Mouse (Mus musculus): ENCODE data around the gene Gm13090.
A peak's percentile ranks its signal among the peaks of the same experiment; 100 is the strongest.

The Gm13090 gene

DNA sequence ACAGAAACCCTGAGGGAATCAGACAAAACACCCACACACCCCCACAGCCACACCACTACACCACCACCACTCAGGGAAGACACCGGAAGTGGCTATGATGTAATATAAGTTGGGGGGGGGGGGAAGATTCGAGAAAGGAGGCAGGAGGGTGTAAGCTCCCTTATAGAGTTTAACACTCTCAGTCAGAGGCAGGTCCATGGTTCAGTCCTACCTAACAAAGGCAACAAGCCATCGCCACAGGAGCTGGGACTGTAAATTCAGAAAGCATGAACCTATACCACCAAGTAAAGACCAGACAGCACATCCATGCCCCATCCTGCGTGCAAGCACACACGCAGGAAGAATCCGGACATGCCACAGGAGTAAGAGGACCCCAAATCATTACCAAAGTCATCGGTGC is at the start of gene Gm13090:
Gm13090 (plus strand) TSS at position 301 of the 400 bp plus-strand sequence.
- no peak for DNase-seq (ENCODE audit: low spot score in 2 of 2)

DNA sequence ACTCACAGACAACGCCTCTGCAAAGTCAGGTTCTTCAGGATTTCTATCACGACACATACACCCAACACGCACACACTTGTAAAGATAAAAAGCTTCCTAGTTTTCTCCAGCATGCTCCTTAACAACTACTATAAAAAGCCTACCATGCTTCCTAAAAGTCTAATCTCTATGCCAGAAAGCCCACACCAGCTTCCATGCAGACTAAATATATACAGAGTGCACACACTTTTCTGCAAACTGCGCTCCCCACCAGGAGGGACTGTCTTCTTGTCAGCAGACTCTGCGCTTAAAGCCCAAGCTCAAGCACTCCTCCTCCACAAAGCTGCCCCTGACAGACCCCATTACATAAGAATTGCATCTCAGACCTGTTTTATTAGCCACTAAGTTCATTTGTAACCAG is 47.9 kb upstream of the Gm13090 start:
- peak in 1 of 2 experiments; percentile 15 for DNase-seq (ENCODE audit: low spot score in 2 of 2)

DNA sequence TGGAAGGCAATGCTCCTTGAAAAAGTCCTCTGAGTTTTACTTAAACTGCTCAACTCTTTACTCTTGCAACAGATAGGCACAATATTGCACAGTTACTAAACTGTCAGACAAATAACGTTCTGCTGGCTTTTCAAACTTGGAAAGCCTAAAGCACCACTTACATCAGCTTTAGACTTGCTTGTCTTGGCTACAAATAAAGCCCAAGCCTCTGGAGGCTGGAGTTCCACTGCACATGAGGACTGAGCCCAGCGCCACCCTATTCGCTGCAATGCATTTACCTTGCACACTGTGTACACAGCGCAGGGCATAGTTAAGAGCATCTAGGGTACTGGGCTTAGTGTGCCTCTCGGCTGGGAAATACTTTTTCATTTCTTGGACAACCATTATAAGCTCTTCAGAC is 46.1 kb upstream of the Gm13090 start:
- DNase-seq (ENCODE audit: low spot score in 2 of 2) = no peak

DNA sequence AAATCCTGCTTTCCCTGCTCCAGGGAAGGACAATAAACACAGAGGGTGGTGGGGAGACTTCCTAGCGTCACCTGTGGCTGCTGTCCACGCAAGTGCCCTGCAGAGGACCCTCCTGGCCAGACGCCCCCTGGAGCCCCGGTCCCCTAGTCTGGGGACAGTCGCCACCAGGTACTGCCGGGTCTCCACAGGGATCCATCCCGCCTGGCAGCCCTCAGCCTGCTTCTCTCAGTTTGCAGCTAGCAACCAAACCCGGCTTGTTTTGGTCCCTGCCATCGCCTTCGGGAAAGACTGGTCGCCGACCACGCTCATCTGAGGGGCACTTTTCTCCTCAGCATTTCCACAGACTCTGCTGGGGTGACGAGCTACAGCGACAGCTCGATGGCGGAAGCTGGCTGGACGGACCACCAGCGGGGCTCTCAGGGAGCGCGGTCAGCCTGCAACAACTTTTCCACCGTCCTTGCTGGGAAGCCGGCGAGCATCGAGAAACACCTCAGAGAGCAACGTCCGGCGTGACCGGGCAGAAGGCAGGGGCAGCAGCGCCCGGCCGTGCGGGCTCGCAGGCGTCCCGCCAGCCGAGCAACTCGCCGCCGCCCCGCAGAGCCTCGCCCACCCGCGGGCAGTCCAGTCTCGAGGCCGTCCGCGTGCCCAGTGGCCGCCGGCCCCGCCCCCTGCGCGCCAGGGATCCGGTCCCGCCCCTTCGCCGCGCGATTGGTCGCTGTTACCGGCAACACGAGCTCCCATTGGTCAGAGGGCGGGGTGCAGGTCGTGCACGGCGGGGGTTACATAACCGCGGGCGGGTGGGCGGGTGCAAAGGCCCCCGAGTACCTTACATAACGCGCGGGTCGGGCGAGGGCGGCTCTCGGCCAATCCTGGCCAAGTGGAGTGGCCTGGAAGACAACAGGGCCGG is 45.1 kb upstream of the Gm13090 start, which contains the start of gene Per3:
Per3 (minus strand) TSS at position 629 of the 907 bp plus-strand sequence.
- DNase-seq (ENCODE audit: low spot score in 2 of 2) = peak; percentile 94 to 97

DNA sequence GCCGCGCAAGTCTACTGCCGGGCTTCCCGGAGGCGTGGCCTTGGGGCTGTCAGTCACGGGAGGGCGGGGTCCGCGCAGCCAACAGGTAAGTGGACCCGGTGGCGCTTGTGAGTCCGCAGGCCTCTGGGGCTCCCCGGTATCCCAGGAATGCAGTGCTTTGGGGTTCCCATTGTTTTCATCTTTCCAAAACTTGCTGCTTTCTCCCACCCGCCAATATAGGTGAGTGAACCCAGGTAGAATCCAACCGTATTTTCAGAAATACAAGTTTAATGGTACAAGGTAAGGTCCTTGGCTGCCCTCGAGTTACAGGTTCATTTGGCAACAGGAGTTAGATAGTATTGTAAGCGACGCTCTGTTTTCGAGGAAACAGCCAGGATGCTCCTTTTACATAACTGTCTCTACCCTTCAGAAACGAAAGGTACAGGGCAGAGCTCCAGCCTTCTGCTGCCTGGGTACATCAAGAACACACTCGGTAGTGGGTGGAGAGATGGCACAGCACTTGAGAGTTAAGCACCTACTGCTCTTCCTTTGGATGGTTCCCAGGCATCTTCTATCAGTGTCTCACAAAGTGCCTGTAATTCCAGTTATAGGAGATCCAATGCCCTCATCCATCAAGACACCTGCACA is 44.3 kb upstream of the Gm13090 start:
- peak in 1 of 2 experiments; percentile 31 for DNase-seq (ENCODE audit: low spot score in 2 of 2)

DNA sequence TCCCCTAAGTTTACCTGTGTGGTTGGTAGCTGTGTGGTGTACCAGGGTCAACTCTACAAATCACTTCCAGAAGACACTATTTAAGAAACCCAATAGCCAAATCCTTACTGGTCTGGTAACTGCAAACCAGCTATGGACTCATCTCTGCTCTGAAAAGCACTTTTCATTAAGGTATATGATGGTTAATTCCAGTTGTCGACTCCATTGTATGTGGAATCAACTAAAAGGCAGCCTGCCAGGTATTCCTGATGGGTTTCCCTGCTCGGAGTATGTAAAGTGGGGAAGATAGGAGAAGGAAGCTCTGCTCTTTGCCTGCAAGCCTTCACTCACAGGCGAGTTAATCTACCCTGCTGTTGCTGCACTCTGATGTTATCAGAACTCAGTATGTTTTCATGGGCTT is 42.8 kb upstream of the Gm13090 start:
- no peak for DNase-seq (ENCODE audit: low spot score in 2 of 2)

DNA sequence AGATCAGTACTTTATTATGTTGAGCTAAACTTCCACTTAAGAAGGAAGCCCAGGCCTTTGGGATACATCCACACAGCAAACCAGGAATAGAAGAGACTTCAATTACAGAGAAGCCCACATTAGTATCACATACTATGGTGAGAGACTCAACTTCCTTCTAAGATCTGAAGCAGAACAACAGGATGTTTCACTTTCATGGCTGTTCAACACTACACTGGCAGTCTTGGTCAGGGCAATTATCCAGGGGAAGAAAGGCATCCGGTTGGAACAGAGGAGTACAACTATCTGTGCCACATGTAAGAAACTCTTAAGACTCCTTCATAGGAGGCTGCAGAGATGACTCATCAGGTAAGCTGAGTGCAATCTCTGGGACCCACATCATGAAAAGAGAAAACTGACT is 38.2 kb upstream of the Gm13090 start:
- DNase-seq (ENCODE audit: low spot score in 2 of 2) = no peak

DNA sequence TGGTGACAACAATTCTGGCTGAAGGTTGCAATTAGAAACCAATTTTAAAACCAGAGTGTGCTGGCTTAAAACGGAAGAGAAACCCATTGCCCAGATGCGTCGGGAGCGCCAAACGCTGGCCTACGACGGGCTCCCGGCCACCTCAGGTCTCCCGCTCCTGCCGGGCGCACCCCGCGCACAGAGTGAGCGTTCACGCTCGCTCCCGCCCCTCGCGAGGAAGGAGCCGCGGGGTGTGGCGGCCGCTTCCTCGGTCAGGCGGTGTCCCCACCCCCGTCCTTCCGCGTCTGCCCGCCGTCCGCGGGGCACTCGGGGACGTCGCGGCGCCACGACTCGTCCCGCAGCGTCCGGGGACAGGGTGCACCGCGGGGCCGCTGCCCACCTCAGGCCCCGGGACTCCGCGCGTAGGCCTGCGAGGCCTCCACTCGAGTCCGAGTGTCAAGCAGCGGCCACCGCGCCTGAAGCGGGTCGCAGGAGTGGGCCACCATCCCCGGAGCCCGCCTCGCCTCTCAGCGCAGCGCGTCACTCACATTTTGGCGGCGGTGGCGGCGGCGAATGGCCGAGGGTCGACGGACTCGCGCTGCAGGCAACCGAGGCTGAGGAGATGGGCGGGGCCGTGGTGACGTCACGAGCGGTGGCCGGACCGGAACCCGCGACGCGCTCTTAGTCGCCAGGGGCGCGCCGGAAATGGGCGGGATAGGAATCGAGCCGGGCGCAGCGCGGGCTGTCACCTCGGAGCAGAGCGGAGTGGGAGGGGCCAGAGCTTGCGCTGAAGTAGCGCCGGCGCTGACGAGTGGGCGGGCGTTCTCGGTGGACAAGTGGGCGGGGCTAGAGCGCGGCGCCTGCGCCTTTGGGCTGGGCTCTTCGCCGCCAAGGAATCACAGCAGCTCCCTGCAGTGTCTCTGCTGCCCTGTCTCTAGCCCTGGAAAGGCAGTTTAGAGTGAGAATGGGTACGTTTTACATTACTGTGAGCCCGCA is 31.7 kb upstream of the Gm13090 start, which contains the start of gene Vamp3:
Vamp3 (minus strand) TSS at position 617 of the 975 bp plus-strand sequence.
- peak; percentile 96 to 98 for DNase-seq (ENCODE audit: low spot score in 2 of 2)

DNA sequence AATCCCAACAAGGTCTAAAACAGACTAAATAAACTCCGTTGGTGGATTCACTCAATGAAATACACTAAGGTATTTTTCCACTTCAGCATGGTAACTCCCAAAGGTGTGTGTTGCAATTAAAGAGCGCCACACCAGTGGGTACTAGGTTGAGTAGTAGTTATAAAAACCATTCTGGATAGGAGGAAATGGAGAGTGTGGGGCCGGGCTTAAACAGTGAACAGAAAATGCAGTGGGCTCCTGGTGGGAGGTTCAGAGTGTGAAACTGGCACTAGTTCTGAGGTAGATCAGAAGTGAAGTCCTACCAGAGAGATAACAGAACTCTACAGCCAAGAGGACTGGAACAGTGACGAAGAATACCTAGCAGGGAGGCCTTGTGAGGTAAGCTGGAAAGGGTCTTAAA is 30.7 kb upstream of the Gm13090 start:
- DNase-seq (ENCODE audit: low spot score in 2 of 2) = no peak

DNA sequence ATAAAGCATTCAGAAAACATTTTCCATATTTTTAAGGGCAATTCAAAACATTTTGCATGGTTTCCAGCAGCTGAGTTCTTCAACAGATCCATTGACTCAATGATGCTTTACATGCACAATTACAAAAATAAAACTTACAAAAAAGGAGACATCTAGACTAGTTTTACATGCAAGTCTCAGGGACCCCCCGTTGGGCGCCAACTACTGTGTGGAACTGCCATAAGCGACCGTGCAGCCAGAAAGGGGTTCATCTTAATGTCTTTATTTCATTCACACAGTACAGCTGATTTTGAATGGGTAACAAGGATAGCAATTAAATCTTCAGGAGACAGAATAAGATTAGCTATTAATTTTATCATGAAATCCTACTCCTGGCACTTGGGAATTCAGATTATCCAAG is 29.8 kb upstream of the Gm13090 start:
- no peak for DNase-seq (ENCODE audit: low spot score in 2 of 2)

DNA sequence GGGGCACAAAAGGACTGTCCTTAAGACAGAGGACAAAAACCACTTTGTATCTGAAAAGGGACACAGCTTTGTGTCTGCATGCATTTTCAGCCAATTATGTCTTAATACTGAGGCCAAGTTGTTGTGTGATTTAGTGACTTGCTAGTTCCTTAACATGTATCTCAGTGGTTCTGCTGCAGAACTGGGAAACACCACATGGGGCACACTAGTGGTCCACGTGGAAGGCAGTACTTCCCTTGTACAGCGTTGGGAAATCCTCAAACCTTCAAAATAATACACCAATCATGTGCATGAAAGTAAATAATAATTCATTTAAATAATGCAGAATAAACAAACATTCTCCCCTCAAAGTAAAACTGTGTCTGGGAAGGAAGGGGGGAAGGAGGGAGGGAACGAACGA is 20.6 kb upstream of the Gm13090 start:
- DNase-seq (ENCODE audit: low spot score in 2 of 2) = no peak

DNA sequence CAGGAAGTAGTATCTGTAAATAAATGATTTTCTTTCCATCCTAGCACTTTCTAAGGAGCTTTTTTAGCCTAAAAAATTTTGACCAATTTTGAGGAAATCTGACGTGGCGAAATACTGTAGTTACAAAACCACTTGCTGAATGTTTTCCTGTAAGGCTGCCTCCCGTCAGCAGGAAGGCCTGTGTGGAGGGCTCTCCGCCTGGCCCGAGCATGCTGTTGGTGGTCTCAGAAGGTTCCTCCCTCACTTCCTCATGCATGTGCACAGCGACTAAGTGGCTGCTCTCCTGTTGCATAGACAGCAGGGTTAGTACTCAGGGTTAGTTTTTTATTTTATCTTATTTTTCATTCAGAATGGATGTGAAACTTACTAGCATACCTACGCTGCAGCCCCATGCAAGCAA is 18.4 kb upstream of the Gm13090 start:
- no peak for DNase-seq (ENCODE audit: low spot score in 2 of 2)

DNA sequence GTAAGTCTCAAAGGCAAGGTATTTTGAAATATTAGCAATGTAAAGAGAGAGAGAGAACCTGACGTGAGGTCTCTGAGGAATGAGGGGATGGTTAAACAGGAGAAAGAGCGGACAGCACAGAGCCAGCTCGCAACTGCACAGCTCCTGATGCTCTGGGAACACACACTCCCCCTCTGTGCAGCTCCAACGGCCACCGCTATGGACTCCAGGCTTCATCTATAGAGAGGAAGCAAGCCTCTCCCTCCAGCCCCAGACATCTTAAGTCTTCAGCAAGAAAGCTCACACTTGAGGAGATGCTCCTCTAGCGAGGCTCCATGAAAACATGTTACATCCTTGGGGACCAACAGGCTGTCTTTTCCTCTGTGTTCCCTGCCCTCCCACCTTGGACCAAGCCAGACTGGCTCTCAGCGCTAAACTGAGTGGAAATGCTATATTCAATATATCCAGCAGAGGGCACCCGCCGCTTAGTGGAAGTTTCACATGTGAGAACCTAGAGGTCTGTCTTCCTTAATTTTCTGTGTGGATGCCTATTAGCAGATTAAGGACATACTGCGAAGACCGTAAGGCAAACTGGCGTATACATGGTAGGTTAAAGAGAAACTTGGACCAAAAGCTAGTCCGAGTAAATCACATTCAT is 16.1 kb upstream of the Gm13090 start:
- peak; percentile 55 to 76 for DNase-seq (ENCODE audit: low spot score in 2 of 2)

DNA sequence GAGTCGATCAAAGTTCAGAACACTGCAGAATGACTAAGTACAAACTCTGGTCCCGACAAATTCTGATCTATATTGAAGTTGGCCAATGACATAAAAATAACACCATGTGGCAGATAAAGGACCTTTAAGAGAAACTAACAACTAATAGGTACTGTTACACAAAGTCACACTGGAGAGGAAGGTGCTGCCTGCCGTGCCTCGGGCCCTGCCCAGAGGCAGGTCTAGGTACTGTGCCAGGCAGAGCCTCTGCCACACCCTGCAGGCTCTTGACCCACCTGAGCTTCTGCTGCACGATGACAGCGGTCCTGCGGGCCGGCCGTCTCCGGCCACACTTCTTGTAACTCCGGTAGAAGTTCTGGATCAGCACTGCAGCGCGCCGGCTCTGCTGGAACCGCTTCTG is 14.6 kb upstream of the Gm13090 start:
- DNase-seq (ENCODE audit: low spot score in 2 of 2) = no peak

DNA sequence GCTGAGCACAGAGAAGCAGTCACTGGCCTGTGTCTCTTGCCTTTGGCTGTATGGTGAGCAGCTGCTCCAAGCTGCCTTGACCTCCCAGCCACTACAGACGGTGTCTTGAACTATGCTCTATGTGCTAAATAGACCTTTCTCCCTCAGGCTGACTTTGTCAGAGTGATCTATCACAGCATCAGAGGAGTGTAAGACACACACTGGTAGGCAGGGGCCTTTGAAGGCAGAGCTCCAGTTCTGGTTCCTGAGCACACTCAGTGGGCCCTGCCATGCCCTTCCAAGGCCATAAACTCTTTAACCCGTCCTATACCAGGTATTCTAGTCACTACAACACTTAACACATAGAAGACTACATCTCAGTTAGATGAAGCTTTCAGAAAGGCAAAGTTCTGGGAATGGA is 8.0 kb upstream of the Gm13090 start:
- DNase-seq (ENCODE audit: low spot score in 2 of 2) = no peak

DNA sequence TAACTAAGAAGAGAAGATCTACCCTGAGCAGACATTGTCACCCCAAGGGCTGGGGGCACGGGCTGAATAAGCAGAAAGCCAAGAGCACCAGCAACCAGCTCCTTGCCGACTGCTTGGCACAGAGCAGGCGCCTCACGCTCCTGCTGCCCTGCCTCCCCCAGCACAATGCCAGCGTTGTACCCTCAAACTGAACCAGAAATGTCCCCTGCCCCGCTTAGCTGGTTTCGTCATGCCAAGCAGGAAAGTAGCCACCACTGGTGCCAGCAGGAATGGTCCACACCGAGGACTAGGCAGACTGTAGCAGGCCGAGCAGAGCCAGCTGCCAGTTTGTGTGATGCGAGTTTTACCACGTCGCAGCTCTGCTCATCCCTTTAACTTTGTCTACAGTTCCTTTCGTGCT is 7.4 kb upstream of the Gm13090 start:
- DNase-seq (ENCODE audit: low spot score in 2 of 2) = no peak

DNA sequence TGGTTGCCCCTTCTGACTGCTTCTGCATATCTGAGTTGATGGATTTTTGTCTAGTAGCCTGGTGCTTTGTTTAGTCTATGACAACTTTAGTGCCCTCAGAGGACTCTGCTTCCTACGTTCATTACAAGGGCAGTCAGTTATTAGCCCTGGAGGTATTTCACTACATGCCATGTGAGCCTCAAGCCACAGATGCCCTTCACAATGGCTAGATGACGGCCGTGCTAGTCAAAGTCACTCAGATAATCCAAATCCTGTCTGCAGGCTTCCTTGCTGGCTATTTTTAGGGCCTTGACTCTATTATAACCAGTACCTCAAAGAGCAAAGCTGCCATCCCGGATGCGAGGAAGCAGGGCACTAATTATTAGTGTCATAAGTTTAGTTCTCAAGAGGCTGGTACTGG is 6.3 kb upstream of the Gm13090 start:
- no peak for DNase-seq (ENCODE audit: low spot score in 2 of 2)

DNA sequence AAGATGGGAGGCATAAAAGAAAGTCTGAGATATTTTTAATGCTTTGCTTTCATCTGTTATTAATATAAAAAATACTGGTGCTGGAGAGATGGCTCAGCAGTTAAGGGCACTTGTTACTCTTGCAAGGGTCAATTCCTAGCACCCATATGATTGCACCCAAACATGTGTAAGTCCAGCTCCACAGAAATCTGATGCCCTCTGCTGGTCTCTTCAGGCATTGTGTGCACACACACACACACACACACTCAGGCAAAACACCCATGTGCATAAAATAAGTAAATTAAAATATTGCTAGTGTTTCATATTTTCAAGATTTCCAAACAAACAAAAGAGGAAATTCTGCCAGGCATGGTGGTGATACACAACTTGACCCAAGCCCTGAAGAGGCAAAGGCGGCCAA is 2.0 kb upstream of the Gm13090 start:
- DNase-seq (ENCODE audit: low spot score in 2 of 2) = no peak

DNA sequence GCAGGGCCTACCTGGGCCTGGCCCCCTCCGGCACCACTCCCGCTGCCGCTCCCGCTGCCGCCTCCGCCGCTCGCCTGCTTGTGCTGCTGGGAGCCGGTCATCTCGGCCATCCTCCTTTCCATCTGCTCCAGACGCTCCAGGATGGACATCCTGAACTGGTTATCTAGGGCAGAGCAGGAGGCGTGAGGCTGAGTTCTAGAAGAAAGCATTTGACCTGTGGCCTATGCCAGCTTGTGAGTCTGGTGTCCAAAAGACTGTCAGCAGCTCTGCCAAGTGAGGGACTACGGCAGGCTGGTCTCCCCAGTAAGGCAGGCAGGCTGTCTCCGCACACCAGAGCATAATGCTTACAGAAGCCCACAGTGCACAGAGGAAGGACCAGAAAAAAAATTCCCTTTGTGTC is 551 bp upstream of the Gm13090 start:
- no peak for DNase-seq (ENCODE audit: low spot score in 2 of 2)

DNA sequence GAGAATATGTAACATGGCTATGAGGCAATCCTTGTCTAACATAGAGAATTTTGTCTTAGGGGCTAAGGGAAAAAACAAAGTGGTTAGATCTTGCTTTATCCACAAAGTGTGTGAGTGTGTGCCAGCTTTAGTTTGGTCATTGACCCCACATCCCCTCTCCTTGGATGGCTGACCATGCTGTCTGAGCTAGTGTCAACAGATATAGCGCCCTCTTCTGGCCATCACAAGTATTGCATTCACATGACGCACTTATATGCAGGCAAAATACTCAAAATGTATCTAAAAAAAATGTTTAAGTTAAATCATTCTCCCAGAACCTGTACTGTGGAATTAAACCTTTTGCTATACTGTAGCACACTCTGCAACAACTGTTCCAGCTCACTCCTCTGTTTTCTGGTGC is 5.8 kb downstream of the Gm13090 start:
- DNase-seq (ENCODE audit: low spot score in 2 of 2) = no peak

DNA sequence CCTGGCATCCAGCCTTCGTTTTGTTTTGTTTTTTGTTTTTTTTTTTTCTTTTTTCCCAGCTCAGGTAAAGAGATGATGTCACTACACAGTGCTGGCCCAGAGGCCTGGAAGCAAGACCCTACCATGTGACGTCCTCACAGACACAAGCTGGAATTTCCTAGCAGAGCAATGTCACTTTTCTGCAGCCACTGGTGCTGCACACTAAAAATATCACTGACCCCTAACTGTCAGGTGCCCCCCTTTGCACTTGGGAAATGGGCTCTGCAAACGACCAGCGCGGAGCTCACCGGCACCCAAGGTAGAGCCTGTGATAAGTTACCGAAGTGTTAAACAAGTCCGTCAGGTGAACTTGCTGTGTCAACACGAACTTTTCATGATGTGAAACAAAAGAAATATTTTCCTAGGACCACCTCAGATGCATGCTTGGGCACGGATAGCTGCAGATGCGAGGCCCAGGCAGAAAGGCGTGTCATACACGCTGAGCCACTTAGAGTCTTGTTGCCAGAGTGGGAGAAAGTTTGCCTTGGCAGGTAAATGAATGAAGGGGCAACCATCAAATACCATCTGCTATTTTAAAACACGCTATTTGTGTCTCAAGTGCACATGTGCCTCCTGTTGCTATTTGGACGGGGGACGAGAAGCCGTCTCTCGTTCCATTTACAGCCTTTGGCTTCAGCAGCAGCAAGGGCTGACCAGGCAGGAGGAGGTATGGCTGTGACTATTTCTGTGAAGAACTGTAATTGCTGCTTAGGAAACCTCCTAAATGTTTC is 7.1 kb downstream of the Gm13090 start:
- no peak for DNase-seq (ENCODE audit: low spot score in 2 of 2)
